Mouse (Mus musculus): ENCODE data around the gene Gm20388.

Gene Gm20388

GRCm38 (mm10) chr8:120479691-120480090, 569.0 kb downstream of the Gm20388 start:
- DNase-seq (ENCODE audit: extremely low spot score, low read depth, low spot score) = no peak

- DNase-seq (ENCODE audit: extremely low spot score, low read depth, low spot score) = no peak
Observed at GRCm38 (mm10) chr8:120482015-120482689, 571.5 kb downstream of the Gm20388 start.

DNA sequence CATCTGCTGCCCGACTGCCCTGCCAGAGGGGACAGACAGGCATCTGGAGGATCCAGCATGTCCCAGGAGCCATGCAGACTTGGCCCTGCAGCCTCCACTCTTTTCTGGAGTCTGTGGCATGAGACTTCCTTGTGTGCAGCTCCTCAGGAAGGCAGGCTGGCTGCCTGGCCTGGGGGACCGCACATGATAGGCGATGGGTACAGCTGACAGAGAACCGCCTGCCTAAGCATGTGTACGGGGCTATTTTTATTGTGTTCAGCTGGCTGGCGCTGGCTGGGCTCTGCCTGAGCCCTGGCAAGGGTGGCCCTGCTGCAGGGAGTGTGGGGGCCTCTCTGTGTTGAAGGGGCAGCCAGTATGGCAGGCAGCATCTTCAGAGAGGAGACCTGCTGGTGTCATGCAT, 573.8 kb downstream of the Gm20388 start:
- DNase-seq (ENCODE audit: extremely low spot score, low read depth, low spot score) = no peak

GRCm38 (mm10) chr8:120485116-120485515, 574.5 kb downstream of the Gm20388 start:
- no peak for DNase-seq (ENCODE audit: extremely low spot score, low read depth, low spot score)

GRCm38 (mm10) chr8:120485551-120486476, 575.2 kb downstream of the Gm20388 start:
- DNase-seq (ENCODE audit: extremely low spot score, low read depth, low spot score) = no peak

GRCm38 (mm10) chr8:120486477-120487376, 576.1 kb downstream of the Gm20388 start:
- no peak for DNase-seq (ENCODE audit: extremely low spot score, low read depth, low spot score)

DNA sequence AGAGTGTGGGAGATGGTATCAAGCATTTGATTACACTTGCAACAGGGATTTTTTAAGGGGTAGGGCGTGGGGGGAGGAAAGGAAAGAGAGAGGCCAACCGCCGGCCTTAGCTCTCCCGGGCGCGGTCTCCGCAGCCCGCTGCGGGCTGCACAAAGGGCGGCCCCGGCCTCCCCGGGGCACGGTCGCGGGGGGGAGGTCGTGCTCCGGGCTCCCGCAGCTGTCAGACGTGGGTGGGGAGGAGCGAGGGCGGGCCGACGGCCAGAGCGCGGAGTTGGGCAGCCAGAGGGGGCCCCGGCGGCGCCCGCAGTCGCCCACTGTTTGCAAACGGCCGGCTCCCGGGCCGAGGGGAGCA, 576.7 kb downstream of the Gm20388 start:
- DNase-seq (ENCODE audit: extremely low spot score, low read depth, low spot score) = no peak

DNA sequence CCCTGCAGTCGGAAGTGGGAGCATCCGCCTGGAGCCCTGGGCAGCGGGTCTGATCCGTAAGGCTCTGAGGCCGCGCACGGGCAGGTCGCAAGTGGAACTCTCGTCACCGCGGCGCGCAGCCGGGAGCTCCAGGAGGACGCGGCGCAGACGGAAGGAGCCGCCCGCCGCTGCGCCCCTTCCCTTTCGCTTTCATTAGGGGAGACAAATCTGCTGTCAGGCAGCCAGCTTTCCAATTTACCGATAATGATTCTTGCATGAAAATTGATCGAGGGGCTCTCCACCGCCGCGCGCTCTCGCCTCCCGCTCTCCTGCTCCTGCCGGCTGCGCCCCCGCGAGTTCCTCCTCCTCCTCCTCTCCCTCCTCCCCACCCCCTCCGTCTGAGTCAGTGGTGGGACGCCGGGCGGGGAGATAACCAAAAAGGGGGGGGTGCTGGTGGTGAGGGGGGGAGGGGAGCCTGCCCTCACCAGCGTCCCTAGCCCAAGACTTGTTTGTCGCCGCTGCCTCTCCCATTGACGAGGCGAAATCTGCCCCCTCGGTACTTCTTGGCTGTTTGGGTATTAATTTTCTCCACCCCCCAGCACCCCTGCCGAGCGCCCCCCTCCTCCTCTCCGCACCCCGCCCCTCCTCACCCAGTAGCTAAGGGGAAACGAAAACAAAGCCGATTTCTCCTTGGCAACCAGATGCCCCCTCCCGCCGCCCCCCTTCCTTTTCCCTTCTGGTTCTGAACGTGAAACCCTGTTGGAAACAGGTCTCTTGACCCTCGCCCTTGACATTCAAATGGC, 577.3 kb downstream of the Gm20388 start:
- DNase-seq (ENCODE audit: extremely low spot score, low read depth, low spot score) = no peak

GRCm38 (mm10) chr8:120488636-120489131, 578.0 kb downstream of the Gm20388 start:
- no peak for DNase-seq (ENCODE audit: extremely low spot score, low read depth, low spot score)

DNA sequence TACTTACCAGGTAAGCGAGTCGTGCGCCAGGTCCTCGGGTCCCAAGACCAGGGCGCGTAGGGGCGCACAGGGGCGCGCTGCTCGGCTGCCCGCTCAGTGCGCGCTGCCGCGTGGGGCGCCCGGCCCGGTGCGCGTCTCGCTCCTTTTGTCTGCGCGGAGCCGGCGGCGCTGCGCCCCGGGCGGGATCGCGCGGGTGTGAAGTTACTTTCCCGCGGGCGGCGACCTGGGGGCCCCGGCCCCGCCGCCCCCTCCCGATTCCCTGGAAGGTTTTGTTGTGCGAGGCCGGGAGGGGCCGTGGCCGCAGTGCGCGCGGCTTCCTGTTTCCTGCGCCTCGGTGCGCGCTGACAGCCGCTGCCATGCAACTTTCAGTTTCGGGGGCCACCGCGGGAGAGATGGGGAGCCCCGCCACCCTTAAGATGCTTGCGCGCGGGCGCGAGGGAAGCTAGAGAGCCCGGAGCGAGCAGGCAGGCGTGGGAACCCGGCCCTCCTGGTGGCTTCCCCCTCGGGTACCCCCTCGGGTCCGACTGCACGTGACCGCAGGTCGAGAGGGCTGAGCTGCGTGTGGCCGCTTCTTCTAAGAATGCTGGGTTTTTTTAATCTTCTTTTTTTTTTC, 578.6 kb downstream of the Gm20388 start:
- DNase-seq (ENCODE audit: extremely low spot score, low read depth, low spot score) = no peak

DNA sequence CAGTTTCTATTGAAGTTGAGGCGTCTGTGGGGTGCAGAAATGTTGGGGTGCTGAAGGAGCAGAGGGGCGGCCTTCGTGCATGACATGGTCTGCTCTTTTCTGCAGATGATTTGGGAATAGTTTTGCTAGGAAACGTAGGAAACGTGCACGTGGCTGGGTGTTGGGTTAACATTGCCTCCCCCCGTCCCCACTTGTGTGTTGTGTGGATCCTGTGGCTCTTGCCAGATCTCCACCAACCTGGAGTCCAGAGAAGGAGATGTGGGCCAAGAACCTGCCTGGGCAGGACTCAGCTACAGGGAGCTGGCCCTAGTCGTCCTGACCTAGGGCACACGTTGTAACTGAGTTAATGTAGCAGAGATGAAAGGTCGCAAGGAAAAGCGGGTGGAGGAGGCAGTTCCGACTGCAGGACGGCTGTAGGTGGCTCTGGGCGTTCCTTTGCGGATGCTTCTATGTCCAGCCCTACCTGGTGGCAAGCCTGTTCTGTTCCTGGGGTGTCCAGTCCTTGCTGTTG, 579.2 kb downstream of the Gm20388 start:
- no peak for DNase-seq (ENCODE audit: extremely low spot score, low read depth, low spot score)

DNA sequence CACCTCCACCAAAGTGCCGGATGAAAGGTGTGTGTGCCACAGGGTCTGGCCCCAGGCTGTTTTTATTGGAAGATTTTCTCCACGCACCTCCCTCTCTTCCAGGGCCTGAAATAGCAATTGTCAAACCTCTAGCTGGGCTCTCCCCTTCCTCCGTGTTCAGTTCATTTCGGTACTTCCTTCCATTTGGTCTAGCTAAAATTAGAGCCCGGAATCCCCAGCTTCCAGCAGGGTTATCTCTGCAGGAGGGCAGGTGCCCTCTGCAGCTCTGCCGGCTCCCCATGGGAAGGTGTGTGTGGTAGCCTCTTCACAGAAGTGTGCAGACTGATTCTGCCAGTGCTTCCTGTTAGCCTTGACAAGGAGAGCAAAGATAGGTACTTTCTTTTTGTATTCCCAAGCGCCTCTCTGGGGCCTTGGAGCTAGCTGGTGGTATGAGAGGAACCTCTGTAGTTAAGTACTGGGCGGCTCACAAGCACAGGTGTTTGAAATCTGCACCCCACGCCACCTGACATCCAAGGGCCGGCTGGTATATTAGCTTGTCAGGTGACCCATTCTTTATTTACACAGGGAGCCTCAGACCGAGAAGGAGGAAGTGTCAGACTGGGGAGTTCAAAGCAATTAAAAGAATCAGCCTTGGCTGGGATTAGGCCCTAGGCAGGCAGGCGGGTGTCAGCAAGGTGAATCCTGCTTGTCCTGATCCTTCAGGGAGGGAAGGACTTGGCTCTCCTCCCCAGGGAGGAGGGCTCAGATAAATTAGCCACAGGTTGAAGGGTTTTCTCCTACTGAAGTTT, 579.9 kb downstream of the Gm20388 start:
- DNase-seq (ENCODE audit: extremely low spot score, low read depth, low spot score) = no peak

GRCm38 (mm10) chr8:120491166-120491793, 580.6 kb downstream of the Gm20388 start:
- DNase-seq (ENCODE audit: extremely low spot score, low read depth, low spot score) = no peak

DNA sequence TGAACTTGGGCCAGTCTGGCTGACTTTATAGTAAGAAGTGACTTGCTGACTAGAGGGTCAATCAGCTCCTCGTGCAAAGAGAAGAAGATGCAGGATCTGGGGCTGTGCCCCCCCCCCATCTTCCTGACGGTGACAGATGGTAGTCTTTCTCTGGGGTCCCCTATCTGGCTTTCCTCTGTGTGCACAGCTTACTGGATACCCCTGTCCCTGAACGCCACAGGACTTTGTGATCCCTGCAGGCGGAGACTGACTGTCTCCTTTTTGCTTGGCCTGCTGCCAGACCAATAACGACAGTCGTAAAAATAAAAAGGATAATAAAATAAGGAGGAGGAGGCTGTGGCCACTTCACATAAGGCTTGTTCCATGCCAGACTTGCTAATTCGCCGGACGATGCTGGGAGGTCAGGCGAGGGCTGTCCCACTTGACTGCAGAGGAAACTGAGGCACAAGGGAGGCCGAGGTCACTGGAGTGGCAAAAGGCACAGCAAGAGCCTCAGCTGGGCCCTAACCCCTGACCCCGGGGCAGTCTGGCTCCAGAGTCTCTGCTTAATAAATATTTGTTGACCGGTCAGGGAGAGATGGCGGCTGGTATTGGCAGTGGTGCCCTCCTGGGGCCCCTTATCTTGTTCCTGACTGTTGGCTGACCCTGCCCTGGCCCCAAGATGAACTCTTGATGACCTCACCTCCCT, 581.7 kb downstream of the Gm20388 start:
- no peak for DNase-seq (ENCODE audit: extremely low spot score, low read depth, low spot score)

- DNase-seq (ENCODE audit: extremely low spot score, low read depth, low spot score) = no peak
Observed at GRCm38 (mm10) chr8:120492881-120493220, 582.2 kb downstream of the Gm20388 start.

GRCm38 (mm10) chr8:120493508-120494464, 583.1 kb downstream of the Gm20388 start:
- DNase-seq (ENCODE audit: extremely low spot score, low read depth, low spot score) = no peak

GRCm38 (mm10) chr8:120494903-120495302, 584.3 kb downstream of the Gm20388 start:
- no peak for DNase-seq (ENCODE audit: extremely low spot score, low read depth, low spot score)
